Mouse (Mus musculus): ENCODE data around the gene Fads6. TPM values are rescaled to one million over a fixed set of nuclear protein-coding genes. Genes with fewer than 3 reads are reported as not detected.

Fads6 gene
- polyA plus RNA-seq, 1 experiment = 0.71 TPM

DNA sequence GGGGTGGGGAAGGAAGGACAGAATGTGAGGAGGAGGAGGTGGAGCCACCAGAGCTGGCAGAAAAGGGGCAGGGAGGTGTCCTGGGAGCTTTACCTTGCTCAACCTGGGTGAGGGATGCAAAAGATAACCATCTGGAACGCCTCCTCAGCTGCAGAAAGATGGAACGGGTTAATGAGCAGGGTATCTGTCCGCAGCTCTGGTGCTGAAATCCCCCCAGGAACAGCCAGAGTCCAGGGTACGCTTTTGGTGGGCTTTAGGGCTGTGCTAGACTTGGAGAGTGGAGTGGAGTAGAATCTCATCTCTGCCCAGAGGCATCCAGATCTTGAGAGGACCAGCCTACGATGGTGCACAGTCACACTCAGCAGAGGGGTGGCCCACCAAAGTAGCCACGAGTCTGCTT is 38.7 kb upstream of the Fads6 start:
- WGBS = 30% methylated on average over 6 of the region's 6 CpGs
- H3K27ac ChIP-seq (ENCODE audit: insufficient read depth, low read depth, low read length) = no peak overlapping the region
- no peak for TF ChIP-seq CTCF (IDR thresholded peaks at IDR 0.05; ENCODE audit: extremely low read depth, insufficient read length, insufficient replicate concordance, low read depth, low read length)
- no peak for TF ChIP-seq POLR2A (IDR thresholded peaks at IDR 0.05; ENCODE audit: low read depth, low read length)
- no peak overlapping the region for H3K4me3 ChIP-seq (ENCODE audit: low read depth, low read length)
- H3K4me1 ChIP-seq (ENCODE audit: control insufficient read depth, insufficient read depth, insufficient read length, low read length) = peaks cover 23% of the 10 kb centered on the region
- H3K36me3 ChIP-seq (ENCODE audit: control insufficient read depth, insufficient read depth, low read length) = no peaks in the 10 kb centered on the region
- H3K27me3 ChIP-seq (ENCODE audit: control insufficient read depth, insufficient read depth, low read length) = peaks cover 17% of the 10 kb centered on the region

- 0 out of 2 replicates have a peak, but pooled peaks have one; percentile 9 for TF ChIP-seq POLR2A (IDR thresholded peaks at IDR 0.05; ENCODE audit: low read depth, low read length)
- no peak for TF ChIP-seq CTCF (IDR thresholded peaks at IDR 0.05; ENCODE audit: extremely low read depth, insufficient read length, insufficient replicate concordance, low read depth, low read length)
- 30% methylated on average over 12 of the region's 12 CpGs for WGBS
- no peak overlapping the region for H3K27ac ChIP-seq (ENCODE audit: insufficient read depth, low read depth, low read length)
- H3K27me3 ChIP-seq (ENCODE audit: control insufficient read depth, insufficient read depth, low read length) = peaks cover 18% of the 10 kb centered on the region
- H3K4me3 ChIP-seq (ENCODE audit: low read depth, low read length) = peak overlapping the region; percentile 46
- H3K36me3 ChIP-seq (ENCODE audit: control insufficient read depth, insufficient read depth, low read length) = no peaks in the 10 kb centered on the region
- H3K4me1 ChIP-seq (ENCODE audit: control insufficient read depth, insufficient read depth, insufficient read length, low read length) = peaks cover 23% of the 10 kb centered on the region
Measured at GRCm38 (mm10) chr11:115335223-115335622, 37.8 kb upstream of the Fads6 start.

- Histone ChIP-seq H3K4me3 (ENCODE audit: low read depth, low read length) (peak within 1 kb of the TSS; percentile 46), H3K27me3 (ENCODE audit: control insufficient read depth, insufficient read depth, low read length) (peaks cover 18% of the 10 kb centered on the region), H3K4me1 (ENCODE audit: control insufficient read depth, insufficient read depth, insufficient read length, low read length) (peaks cover 23% of the 10 kb centered on the region), H3K27ac (ENCODE audit: insufficient read depth, low read depth, low read length) (no peak within 1 kb of the TSS), H3K36me3 (ENCODE audit: control insufficient read depth, insufficient read depth, low read length) (no peaks in the 10 kb centered on the region)
- TF ChIP-seq CTCF (IDR thresholded peaks at IDR 0.05; ENCODE audit: extremely low read depth, insufficient read length, insufficient replicate concordance, low read depth, low read length) = no peak
- no peak for TF ChIP-seq POLR2A (IDR thresholded peaks at IDR 0.05; ENCODE audit: low read depth, low read length)
- WGBS = 5% methylated on average over 29 of the region's 29 CpGs
Measured at GRCm38 (mm10) chr11:115334531-115334930, 37.1 kb upstream of the Fads6 start, which contains the start of gene Otop3. Otop3 (plus strand) TSS chr11:115334731.

- TF ChIP-seq POLR2A (IDR thresholded peaks at IDR 0.05; ENCODE audit: low read depth, low read length) = no peak
- peak; percentile 17; the same call in 1 of the 2 replicates for TF ChIP-seq CTCF (IDR thresholded peaks at IDR 0.05; ENCODE audit: extremely low read depth, insufficient read length, insufficient replicate concordance, low read depth, low read length)
- 64% methylated on average over 15 of the region's 15 CpGs for WGBS
- Histone ChIP-seq H3K4me1 (ENCODE audit: control insufficient read depth, insufficient read depth, insufficient read length, low read length) (peaks cover 5% of the 10 kb centered on the region), H3K27ac (ENCODE audit: insufficient read depth, low read depth, low read length) (no peak overlapping the region), H3K27me3 (ENCODE audit: control insufficient read depth, insufficient read depth, low read length) (peaks cover 10% of the 10 kb centered on the region), H3K4me3 (ENCODE audit: low read depth, low read length) (no peak overlapping the region), H3K36me3 (ENCODE audit: control insufficient read depth, insufficient read depth, low read length) (no peaks in the 10 kb centered on the region)
Measured at GRCm38 (mm10) chr11:115329339-115329738, 31.9 kb upstream of the Fads6 start.

- no peak overlapping the region for H3K27ac ChIP-seq (ENCODE audit: insufficient read depth, low read depth, low read length)
- no peak for TF ChIP-seq POLR2A (IDR thresholded peaks at IDR 0.05; ENCODE audit: low read depth, low read length)
- TF ChIP-seq CTCF (IDR thresholded peaks at IDR 0.05; ENCODE audit: extremely low read depth, insufficient read length, insufficient replicate concordance, low read depth, low read length) = no peak
- 0 out of 2 replicates have a peak, but pooled peaks cover 5% of the 10 kb centered on the region for H3K4me1 ChIP-seq (ENCODE audit: control insufficient read depth, insufficient read depth, insufficient read length, low read length)
- WGBS = 35% methylated on average over 7 of the region's 7 CpGs
- peaks cover 25% of the 10 kb centered on the region for H3K27me3 ChIP-seq (ENCODE audit: control insufficient read depth, insufficient read depth, low read length)
- no peak overlapping the region for H3K4me3 ChIP-seq (ENCODE audit: low read depth, low read length)
- no peaks in the 10 kb centered on the region for H3K36me3 ChIP-seq (ENCODE audit: control insufficient read depth, insufficient read depth, low read length)
Measured at GRCm38 (mm10) chr11:115326730-115327129, 29.3 kb upstream of the Fads6 start.

DNA sequence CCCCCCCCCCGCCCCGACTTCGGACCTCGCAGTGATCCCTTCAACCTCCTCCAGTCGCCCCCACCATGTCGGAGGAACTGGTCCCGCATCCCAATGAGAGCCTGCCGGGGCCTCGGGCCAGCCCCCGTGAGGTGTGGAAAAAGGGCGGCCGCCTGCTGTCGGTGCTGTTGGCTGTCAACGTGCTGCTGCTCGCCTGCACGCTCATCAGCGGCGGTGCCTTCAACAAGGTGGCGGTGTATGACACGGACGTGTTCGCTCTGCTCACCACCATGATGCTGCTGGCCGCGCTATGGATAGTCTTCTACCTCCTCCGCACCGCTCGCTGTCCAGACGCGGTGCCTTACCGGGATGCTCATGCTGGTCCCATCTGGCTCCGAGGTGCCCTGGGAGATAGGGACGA is 25.9 kb upstream of the Fads6 start:
- WGBS = 17% methylated on average over 32 of the region's 32 CpGs
- H3K27ac ChIP-seq (ENCODE audit: insufficient read depth, low read depth, low read length) = no peak overlapping the region
- H3K4me3 ChIP-seq (ENCODE audit: low read depth, low read length) = no peak overlapping the region
- H3K4me1 ChIP-seq (ENCODE audit: control insufficient read depth, insufficient read depth, insufficient read length, low read length) = peaks cover 5% of the 10 kb centered on the region; the same call in 1 of the 2 replicates
- no peak for TF ChIP-seq POLR2A (IDR thresholded peaks at IDR 0.05; ENCODE audit: low read depth, low read length)
- no peak for TF ChIP-seq CTCF (IDR thresholded peaks at IDR 0.05; ENCODE audit: extremely low read depth, insufficient read length, insufficient replicate concordance, low read depth, low read length)
- peaks cover 48% of the 10 kb centered on the region for H3K27me3 ChIP-seq (ENCODE audit: control insufficient read depth, insufficient read depth, low read length)
- H3K36me3 ChIP-seq (ENCODE audit: control insufficient read depth, insufficient read depth, low read length) = no peaks in the 10 kb centered on the region

DNA sequence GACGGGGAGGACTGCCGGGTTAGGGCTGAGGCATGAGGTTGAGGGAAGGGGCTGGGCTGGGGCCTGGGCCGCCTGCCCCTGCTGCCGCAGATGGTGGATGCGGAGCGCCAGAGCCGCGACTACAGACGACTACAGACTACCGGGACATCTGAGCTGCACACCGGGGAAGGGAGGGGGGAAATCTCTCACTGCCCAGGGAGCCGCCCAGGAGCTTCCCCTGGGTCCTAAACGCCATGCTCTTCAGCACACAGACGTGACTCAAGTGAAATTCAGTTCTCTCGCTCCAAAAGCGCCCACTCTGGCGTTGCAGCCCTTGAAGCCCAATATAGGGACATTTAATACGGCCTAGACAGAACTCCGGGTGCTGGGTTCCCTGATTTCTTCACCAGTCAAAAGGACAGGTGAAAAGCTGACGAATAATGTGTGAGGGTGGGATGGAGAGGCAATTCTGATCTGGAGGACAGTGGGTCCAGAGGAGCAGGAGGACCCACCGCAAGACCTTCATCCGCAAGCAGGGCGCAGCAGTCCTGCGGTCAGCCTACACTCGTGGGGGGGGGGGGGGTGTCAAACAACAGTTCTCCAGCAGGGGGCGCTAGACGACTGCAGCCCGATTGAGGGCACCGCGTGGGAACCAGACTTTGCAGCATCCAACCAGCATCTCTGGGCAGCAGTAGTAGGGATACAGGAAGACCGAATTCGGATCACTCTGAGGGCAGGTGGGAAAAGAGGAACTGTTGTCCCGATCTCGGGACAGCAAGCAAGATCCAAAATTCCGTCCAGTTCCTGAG is 24.6 kb upstream of the Fads6 start, which contains the start of gene Ush1g:
Gene Ush1g, minus strand, starts transcription at position 136 of the 788 bp plus-strand sequence.
- 4% methylated on average over 35 of the region's 35 CpGs for WGBS
- Histone ChIP-seq H3K27me3 (ENCODE audit: control insufficient read depth, insufficient read depth, low read length) (peaks cover 59% of the 10 kb centered on the region), H3K27ac (ENCODE audit: insufficient read depth, low read depth, low read length) (no peak within 1 kb of the TSS), H3K4me1 (ENCODE audit: control insufficient read depth, insufficient read depth, insufficient read length, low read length) (peaks cover 5% of the 10 kb centered on the region; the same call in 1 of the 2 replicates), H3K36me3 (ENCODE audit: control insufficient read depth, insufficient read depth, low read length) (no peaks in the 10 kb centered on the region), H3K4me3 (ENCODE audit: low read depth, low read length) (peak within 1 kb of the TSS; percentile 8; the same call in 1 of the 2 replicates)
- TF ChIP-seq CTCF (IDR thresholded peaks at IDR 0.05; ENCODE audit: extremely low read depth, insufficient read length, insufficient replicate concordance, low read depth, low read length) = peak; percentile 82
- TF ChIP-seq POLR2A (IDR thresholded peaks at IDR 0.05; ENCODE audit: low read depth, low read length) = no peak

Measured in small intestine, adult 2 months (tissue).